Mouse (Mus musculus): ENCODE measurements around the gene Ankrd54.
A peak's percentile ranks its signal among the peaks of the same experiment; 100 is the strongest.

Gene Ankrd54

GRCm38 (mm10) chr15:79062376-79063159 lies at the start of gene Ankrd54:
Gene Ankrd54 (minus strand): TSS chr15:79062893.
- DNase-seq, result peak; percentile 100

- no peak for DNase-seq
Observed at GRCm38 (mm10) chr15:79111774-79112173, 49.1 kb upstream of the Ankrd54 start.

- DNase-seq, result no peak
Observed at GRCm38 (mm10) chr15:79110528-79110927, 47.8 kb upstream of the Ankrd54 start.

GRCm38 (mm10) chr15:79110031-79110430 lies 47.3 kb upstream of the Ankrd54 start:
- DNase-seq, result no peak

GRCm38 (mm10) chr15:79109321-79109934 lies 46.7 kb upstream of the Ankrd54 start:
- DNase-seq, result no peak

- peak; percentile 38 for DNase-seq
Observed at GRCm38 (mm10) chr15:79108421-79109320, 46.0 kb upstream of the Ankrd54 start, which contains the start of gene Micall1. Gene Micall1 (plus strand): TSS chr15:79108898.

- no peak for DNase-seq
Observed at GRCm38 (mm10) chr15:79107966-79108365, 45.3 kb upstream of the Ankrd54 start.

GRCm38 (mm10) chr15:79105804-79106203 lies 43.1 kb upstream of the Ankrd54 start:
- no peak for DNase-seq

- DNase-seq, result peak; percentile 52
Observed at GRCm38 (mm10) chr15:79103264-79103663, 40.6 kb upstream of the Ankrd54 start.

GRCm38 (mm10) chr15:79101531-79101930 lies 38.8 kb upstream of the Ankrd54 start:
- DNase-seq, result peak; percentile 51

- DNase-seq, result no peak
Observed at GRCm38 (mm10) chr15:79100391-79100790, 37.7 kb upstream of the Ankrd54 start.

- no peak for DNase-seq
Observed at GRCm38 (mm10) chr15:79099456-79099855, 36.8 kb upstream of the Ankrd54 start.

- no peak for DNase-seq
Observed at GRCm38 (mm10) chr15:79098868-79099267, 36.2 kb upstream of the Ankrd54 start.

- DNase-seq, result no peak
Observed at GRCm38 (mm10) chr15:79098220-79098619, 35.5 kb upstream of the Ankrd54 start.

- DNase-seq, result peak; percentile 87
Observed at GRCm38 (mm10) chr15:79097611-79098025, 34.9 kb upstream of the Ankrd54 start.

- DNase-seq, result no peak
Observed at GRCm38 (mm10) chr15:79097135-79097534, 34.4 kb upstream of the Ankrd54 start.

GRCm38 (mm10) chr15:79096556-79096955 lies 33.9 kb upstream of the Ankrd54 start:
- no peak for DNase-seq

- peak; percentile 54 for DNase-seq
Observed at GRCm38 (mm10) chr15:79095483-79095882, 32.8 kb upstream of the Ankrd54 start.

GRCm38 (mm10) chr15:79093083-79093839 lies 30.6 kb upstream of the Ankrd54 start:
- DNase-seq, result no peak

- peak; percentile 57 for DNase-seq
Observed at GRCm38 (mm10) chr15:79092284-79092683, 29.6 kb upstream of the Ankrd54 start.

- DNase-seq, result no peak
Observed at GRCm38 (mm10) chr15:79079567-79079966, 16.9 kb upstream of the Ankrd54 start.

- no peak for DNase-seq
Observed at GRCm38 (mm10) chr15:79075658-79076365, 13.1 kb upstream of the Ankrd54 start.

Measured in layer of hippocampus, adult 9-11 months (tissue).